Mouse (Mus musculus) thymus, postnatal 10 days (tissue): ENCODE data around the gene Zfp319.
"Not testable (repeated sequence)": the region's sequence is repeated elsewhere in the genome, so short reads cannot be mapped to it uniquely, and the experiment has no call there.

Experiments
- DNase-seq, 2 experiments: peaks; one replicate each; pipeline ENCODE4 v3.0.0; 2021; ENCODE audit warnings: low spot score in 2 of 2

The Zfp319 gene

DNA sequence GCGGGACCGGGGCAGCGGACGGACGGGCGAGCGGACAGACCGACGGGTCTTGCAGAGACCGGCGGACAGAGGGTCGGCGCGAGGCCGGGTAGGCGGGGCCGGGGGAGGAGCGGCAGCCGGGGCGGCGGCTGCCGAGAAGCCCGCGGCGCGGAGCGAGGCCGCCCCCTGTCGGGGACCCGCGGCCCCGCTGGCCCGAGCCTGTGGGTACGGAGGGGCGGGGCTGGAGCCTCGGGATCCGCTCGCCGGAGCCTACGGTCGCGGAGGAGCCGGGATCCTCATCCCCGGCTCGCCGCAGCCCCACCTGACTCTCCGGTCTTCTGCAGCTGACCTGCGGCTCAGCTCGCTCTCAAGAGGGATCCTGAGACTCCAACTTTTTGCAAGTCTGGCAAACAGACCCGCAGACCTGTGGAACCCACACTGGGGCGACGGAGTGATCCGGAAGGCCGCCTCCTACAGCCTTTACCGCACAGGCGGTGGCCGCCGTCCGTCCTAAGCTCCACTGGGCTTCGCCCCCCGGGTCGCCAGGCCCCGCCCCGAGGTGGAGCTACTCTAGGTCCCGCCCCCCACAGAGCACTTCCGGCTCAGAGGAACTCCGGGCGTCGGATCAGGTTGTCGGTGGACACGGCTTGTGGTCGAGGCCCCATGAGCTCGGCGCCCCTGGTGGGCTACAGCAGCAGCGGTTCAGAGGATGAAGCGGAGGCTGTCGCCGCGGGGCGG, at the start of gene Zfp319, which contains the start of gene Usb1:
TSS of gene Zfp319 (minus strand) at position 231 of the 717 bp plus-strand sequence.
TSS of gene Usb1 (plus strand) at position 565 of the 717 bp plus-strand sequence.
- DNase-seq = peak; percentile 92 to 94

DNA sequence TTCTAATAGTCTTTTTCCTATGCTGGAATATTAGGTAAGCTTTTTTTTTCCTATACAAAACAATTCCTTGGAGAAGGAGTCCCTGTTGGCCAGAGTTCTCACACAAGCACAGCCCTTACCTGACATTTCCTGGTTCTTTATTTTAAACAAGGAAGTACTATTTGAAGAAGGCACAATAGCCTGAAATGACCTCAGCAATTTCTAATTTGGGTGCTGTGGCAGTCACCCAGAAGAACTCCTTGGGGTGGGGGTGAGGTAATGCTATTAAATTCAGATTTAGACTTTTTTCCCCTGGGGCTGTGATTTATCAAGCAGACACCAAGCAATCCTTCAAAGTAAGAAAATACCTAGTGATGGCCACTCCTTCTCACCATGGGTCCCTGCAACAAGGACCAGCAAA, 49.2 kb upstream of the Zfp319 start:
- DNase-seq = no peak

DNA sequence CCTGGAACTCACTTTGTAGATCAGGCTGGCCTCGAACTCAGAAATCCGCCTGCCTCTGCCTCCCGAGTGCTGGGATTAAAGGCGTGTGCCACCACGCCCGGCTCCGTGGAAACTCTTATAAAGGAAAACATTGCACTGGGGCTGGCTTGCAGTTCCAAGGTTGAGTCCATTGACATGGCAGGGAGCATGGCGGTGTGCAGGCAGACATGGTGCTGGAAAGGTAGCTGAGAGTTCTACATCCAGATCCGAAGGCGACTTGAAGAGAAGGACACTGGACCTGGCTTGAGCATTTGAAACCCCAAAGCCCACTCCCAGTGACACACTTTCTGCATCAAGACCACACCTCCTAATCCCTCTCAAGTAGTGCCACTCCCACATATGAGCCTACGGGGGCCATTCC, 47.2 kb upstream of the Zfp319 start:
- not testable (repeated sequence) for DNase-seq

DNA sequence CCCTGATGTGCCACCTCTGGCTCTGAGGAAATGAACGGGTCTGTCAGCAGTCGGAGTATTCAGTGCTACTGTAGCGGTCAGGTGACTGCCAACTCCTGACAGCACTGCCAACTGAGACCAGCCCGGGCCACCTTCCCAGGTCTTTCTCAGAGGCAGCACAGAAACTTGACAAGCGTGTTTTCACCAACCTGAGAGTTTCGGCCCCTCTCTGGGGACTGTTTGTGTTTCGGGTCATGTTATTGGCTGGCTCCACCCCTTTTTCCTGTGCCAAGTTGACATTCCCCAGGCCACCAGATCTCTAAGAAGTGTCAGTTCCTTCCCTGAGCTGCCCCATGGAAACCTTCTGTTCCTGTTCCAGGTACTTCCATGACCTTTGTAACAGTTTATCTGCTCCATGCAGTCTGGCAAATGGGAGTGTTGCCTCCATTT, 46.1 kb upstream of the Zfp319 start:
- DNase-seq = no peak

DNA sequence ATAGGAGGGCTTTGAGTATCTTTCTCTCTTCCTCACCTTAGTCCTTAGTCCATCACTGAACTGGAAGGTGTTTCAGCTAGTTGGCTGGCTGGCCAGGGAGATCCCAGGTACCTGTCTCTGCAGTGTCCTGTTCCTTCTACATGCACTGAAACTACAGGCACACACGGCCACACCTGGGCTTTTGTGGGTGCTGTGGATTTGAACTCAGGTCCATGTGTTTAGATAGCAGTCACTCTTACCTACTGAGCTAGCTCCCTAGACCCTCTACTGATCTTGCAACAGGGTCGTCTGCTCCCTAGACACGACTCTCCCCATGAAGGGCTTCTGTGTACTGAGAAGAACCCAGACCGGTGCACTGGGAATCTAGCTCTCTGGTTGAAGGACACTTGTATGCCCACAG, 45.4 kb upstream of the Zfp319 start:
- DNase-seq = no peak

DNA sequence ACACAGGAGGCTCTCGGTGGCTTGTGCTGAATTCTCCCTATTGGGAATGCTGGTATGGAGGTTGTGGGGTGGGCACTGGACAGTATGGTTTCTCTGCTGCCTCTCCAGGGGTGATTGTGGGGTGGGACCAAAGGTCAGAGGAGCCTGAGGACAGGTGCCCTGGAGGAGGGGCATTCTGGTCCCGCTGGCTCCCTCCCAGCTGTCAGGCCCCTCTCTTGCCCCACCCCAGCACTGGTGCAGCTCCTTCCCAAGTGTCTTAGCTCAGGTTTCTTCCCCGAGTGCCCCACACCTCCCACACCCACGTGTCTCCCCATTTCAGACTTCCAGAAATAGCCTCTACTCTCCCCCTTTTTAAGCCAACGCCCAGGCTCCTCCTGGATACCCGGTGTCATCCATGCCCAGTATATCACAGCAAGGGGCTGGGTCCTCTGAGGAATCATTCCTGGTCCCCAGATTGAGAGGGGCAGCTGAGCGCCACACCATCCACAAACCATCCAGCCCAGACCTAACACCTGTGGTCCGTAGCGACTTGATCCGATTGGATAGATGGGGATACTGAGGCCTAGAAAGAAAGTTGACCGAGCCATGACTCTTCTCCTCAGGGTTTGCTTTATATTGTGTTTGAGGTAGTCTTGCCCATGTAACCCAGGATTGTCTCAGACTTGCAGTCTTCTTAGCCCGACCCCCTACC, 44.7 kb upstream of the Zfp319 start:
- no peak for DNase-seq

DNA sequence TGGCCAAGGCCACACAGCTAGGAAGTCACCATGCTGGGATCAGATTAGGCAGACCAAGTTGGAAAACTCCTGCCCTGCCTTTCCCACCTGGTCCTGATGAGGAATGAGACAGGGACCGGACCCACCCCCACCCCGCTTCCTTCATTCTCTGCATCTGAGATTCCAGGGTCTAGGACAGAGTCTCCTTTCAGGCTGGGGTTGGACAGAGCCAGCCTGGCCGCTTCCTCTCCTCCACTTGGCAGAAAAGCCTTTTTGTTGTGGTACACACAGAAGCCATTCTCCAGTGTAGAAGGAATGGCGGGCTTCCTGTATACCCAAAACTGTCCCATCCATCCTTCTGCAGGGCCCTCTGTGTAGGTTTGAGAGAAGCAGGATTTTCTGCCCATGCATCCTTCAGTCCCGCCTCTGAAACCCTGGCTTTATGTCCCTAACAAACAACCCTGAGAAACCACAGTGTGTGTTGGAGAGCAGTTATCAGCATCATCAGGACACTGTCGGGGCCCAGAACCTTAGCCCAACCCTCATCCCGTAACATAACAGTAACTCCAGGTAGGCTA, 43.7 kb upstream of the Zfp319 start:
- no peak for DNase-seq

DNA sequence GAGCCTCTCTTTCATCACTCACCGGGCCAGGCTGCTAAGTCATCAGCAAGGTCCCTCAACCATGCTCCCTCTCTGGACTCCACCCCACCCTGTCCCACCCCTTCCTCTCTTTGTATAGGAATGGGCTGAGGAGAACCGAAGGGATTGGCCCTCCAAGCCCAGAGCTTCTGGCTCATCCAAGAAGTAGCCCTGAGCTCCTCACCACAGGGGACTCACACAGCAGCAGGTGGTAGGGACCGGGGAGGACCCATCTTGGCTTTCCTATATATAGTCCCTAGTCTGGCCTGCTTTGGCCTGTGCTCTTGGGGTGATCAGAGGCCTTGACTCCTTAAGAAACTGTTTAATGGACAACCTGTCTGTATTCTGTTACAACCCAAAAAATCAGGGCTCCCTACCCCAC, 42.7 kb upstream of the Zfp319 start:
- no peak for DNase-seq

DNA sequence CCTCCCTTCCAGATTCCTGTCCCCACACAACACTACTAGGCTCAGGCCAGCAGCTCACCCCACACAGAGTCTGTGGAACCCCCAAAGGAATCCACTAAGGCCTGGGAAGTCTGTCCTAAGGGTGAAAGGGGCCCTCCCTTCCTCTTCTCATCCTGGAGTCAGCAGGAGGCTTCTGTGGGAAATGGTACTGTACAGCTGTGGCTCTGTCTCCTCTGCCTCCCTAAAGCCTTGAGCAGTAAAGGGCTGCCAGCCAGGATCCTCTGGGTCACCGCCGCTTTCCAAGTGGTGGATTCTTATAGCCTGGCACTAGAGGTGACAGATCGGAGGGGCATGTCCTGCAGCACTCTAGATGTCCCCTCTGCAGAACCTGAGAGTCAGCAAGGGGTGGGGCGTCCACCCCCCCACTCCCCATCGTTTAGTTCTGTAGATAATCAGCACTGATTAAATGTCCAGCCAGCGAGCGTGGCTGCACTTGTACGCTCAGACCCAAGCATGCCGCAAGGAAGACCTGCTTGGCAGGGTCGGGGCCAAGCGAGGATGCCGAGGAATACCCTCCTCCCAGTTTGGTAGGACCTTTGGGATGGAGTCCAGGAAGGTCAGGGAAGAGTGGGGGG, 41.7 kb upstream of the Zfp319 start:
- no peak for DNase-seq

DNA sequence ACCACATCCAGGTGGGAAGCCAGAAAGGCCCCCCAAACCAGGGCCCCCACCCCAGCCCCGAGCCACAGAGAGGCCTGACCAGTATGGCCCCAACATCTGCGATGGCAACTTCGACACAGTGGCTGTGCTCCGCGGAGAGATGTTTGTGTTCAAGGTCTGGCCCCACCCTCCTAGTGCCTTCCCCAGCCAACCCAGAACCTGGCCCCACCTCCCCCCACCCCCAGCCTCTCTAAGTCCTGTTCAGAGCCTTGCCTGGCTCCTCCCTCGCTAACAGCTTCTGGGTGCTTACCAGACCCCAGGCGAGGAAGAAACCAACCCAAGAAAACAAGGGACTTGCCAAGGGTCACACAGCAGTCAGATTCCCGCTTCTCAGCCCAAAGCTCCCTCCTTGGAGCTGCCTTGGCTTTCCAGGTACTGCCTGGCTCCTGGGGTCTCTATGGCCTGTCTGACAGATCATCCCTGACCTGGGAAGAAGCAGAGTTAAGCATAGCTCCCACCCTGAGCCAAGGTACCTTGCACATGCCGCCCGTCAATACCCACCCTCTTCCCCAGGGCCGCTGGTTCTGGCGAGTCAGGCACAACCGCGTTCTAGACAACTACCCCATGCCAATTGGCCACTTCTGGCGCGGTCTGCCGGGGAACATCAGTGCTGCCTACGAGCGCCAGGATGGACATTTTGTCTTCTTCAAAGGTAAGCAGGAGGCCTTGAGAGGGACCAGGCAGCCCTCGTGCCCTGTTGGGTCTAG, 38.0 kb upstream of the Zfp319 start:
- peak; percentile 65 to 70 for DNase-seq

DNA sequence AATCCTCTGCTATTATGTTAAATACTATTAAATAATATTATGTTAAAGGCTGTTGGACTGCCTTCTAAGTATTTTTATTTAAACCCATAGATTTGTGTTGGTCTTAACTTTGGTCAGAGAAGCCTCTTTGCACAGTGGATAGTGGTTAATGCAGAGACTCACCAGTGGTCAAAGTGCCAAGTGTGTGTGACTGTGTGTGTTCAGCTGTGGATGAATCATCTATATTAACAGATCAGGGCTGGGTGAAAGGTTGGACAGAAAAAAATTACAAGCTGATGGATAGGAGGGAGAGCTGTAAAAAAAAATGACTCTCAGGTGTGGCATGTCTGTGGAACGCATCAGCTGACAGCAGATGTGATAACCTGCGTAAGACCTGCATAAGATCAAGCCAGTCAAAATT, 32.1 kb upstream of the Zfp319 start:
- no peak for DNase-seq

DNA sequence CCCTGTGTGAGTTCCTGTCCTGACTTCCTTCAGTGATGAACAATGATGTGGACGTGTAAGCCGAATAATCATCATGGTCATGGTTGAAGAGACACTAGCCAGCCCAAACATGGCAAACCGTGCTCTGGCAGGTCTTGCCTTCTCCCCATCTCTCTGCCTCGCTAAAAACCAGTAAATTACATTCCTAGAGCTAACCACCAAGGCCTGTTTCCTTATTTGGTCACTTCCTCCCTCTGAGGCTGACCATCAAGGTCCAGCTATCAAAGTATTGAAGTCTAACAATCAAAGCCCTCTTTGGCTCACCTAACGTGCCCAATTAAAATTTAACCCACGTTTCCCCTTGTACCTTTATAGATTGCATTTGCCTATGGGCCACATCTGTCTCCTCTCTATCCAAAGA, 30.5 kb upstream of the Zfp319 start:
- no peak for DNase-seq

DNA sequence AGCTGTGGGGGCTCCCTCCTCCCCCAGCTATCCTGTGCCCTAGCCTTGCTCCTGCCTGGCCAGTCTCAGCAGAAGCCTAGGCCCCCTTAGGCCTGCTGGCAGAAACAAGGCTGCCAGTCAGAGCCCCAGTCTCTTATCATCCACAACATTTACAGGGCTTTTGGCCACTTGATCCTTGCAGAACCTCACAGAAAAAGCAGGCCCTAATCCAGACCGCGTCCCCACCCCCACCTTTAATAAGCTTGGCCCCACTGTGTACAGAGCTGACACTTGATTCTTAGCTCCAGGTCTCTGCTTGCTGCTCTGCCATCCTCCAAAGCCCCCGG, 29.2 kb upstream of the Zfp319 start:
- DNase-seq = no peak

DNA sequence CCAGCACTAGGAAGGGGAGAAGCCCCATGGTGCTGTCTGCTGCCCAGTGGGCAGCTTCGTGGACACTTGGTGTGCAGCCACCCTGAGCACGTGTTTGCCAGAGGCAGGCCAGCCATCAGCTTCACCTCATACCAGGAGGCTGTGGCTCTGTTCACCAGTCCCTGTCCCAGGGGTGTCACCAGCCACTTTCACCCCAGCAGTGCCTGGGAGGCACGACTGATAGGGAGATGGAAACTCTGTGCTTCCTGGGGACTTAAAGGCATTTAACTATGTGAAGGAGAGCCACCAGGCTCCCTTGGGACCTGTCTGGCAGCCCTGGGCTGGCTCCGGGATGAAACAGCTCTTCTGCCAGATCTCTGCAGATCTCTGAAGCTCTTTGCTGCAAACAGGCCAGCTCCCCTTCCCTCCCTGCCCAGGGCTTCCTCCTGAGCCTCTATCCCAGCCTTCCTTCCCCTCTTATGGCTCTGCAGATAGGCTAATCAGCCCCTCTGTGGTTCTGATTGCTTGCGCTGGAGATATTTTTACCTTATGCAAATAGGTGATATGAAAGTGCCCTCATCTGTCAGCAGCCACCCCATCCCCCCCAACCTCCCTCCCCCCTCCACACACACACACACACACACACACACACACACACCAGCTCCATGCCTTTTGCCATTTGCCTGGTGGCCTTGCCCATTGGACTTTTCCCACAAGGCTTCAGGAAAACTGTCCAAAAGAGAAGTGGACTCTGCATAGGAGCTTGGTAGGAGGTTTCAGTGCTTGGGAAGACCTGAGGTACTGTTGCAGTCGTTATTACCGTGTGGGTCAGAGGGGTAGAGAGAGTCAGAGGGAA, 28.6 kb upstream of the Zfp319 start:
- DNase-seq = no peak

DNA sequence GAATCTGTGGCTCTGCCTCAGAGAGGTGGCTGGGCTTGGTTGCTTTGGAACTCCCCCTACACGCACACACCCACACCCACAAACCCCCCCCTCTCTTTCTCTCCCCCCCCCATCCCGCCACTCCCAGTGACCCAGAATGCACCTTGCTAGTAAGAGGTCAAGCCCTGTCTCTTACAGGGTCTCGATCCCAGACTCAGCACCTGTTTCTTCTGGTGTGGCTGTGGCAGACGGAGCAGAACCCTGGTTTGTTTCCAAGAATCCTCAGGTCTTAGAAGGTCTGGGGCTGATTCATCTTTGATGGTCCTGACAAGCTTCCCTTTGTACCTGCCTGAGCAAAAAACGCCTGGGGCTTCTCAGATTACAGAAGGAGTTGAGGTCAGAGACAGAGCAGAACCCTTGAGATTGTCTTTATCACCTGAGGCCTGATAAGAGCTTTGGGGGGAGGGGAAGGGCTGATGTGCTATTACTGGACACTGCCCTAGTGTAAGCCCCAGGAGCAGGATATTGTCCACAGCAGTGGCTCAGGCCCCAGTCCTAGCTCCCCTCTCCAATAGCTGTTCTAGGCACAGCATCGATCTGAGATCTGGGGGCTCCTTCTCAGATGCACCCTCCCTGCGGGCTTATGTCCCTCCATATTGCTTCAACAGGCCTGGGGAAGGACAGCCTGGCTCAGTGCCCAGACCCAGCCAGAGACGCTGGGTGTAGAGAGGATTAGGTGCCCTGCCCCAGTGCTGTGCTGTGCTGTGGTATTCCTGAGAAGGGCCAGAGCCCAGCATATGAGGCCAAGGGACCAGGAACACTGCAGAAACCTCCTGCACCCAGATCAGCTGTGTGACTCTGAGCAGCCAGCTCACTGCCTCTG, 27.0 kb upstream of the Zfp319 start:
- DNase-seq = no peak

DNA sequence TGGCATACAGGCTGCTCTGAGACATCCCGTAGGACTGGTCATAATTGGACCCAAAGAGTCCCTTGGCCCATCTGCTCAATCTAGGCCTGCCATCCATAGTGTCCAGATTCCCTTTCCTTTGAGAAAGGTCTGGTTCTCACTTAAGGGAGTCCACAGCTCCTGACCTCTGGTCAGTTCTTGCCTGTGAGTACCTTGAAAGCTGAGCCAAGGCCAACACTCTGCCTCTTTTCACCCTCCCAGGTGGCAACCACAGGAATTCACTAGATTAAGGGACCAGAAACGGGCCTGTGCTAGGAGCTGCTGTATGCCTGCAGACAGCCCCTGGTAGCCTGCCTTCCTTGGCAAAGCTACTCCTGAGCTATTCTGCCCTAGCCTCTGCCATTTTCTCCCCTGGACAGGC, 22.9 kb upstream of the Zfp319 start:
- DNase-seq = no peak

DNA sequence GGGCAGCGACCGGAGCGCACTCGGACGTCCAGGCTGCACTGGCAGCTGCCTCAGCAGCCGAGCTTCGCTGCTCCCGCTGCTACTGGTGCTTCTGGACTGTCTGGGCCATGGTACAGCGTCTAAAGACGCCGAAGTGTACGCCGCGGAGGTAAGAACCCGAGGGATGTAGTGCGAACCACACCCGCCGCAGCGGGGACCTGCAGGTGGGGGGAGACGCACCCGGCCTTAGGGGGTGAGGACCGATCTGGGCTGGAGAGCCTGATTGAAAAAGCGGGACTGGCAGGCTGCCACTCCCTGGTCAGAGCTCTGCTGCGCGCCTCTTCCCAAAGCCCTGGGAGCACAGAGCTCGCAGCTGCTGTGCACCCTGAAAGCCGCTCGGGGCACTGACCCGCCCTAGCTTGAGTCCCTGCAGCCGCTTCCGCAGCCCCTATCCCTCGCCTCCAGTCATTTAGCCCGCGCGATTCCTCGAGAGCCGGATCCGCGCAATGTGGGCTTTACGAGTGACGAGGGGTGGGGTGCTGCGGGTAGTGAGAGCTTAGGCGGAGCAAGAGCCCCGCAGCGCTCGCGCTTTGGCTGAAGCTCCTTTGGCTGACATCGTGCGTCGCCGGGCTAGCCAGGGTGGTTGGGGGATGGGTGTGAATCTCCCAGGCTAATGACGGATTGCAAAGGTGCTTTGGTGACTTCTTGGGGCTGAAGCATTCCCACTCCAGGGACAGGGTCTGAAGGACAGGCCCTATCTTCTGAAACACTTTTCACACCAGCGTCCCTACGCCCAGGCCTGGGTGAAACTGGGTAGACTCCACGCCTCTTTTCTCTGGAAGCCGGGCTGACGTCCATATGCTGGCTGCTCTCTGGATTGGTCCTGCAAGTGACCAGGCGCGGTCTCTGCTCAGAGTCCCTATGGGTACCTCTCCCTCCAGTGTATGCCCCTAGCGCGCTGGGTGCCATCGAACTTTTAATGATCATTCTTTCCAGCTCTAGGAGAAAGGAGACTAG, 21.4 kb upstream of the Zfp319 start:
- no peak for DNase-seq

DNA sequence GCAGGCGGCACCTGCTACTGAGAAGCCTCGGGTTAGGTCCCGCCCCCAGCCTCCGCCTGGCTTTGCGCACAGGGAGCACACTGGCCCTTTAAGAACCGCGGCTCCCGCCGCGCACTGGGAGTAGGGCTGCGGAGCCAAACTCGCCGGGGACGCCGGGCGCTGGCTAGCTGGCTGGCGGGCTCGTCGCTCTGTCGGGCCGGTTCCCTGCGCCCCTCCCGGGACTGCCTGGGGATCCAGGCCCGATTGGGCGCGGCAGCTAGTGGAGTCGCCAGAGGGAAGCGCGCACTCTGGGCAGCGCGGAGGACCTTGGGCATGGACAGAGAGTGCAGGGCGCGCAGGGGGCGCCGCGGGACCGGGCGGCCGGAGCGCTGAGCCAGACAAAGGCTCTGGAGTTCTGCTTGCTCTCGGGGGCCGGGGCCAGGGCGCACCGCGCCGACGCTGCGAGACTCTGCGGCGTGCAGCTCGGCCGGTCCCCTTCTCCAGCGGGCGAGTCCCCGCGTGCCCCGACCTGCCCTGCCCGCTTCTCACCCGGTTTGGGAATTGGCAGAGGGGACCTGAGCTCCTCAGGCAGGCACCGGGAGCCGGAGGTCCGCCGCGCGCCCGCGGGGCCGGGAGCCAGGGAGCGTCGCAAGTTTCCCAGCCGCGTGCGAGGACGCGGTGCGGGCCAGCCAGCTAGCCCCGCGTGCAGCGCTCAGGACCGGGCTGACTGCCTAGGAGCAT, 20.6 kb upstream of the Zfp319 start, which contains the start of gene Mmp15:
TSS of gene Mmp15 (plus strand) at position 118 of the 720 bp plus-strand sequence.
- peak in 1 of 2 experiments; percentile 29 for DNase-seq
